Mouse (Mus musculus): ENCODE measurements around the gene Ano4. TPM values are rescaled to one million over a fixed set of nuclear protein-coding genes. Genes with fewer than 3 reads are reported as not detected.

Ano4 gene
- total and polyA plus RNA-seq, 3 experiments = not detected

DNA sequence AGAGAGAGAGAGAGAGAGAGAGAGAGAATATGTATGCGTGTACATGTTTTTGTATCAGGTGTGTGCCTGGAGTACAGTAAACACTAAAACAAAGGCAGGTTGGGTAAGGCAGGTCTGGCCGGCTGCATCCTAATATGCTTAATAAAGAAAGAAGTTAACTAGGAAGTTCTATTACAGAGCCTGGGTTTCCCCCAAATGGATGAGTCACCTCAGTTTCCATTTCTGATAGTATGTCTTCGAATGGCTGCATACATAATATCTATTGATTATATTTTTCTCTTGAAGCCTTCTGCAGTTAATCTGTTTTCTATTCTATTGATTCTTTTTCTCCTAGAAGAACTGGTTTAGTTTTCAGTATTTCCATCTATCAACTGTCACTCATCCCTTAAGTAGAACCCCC, 41.9 kb upstream of the Ano4 start:
- Histone ChIP-seq H3K4me2 (ENCODE audit: insufficient read depth, low read depth, poor library complexity, severe bottlenecking) (peak overlapping the region; percentile 61), H3K79me2 (replicated peaks; ENCODE audit: control insufficient read depth, extremely low read depth, insufficient read depth, poor library complexity, severe bottlenecking) (no peaks in the 10 kb centered on the region), H3K9me3 (replicated peaks; ENCODE audit: low read length) (no peaks in the 10 kb centered on the region), H3K4me1 (ENCODE audit: control insufficient read depth in 1 of 2, insufficient read depth in 2 of 2) (peaks cover 5 to 30% of the 10 kb centered on the region in 2 experiments), H3K27ac (ENCODE audit: insufficient read depth, low read depth) (no peak overlapping the region), H3K27me3 (replicated peaks) (no peaks in the 10 kb centered on the region), H3K9ac (ENCODE audit: insufficient read depth, low read depth) (no peak overlapping the region), H3K36me3 (replicated peaks in 1 of 2; ENCODE audit: control insufficient read depth in 1 of 2, insufficient read depth in 1 of 2, low read length in 1 of 2) (no peaks in the 10 kb centered on the region), H3K4me3 (replicated peaks in 1 of 3; ENCODE audit: low read depth in 2 of 3, low read length in 2 of 3, poor library complexity in 1 of 3) (no peak overlapping the region)
- in situ Hi-C loops (cut with MboI; ENCODE audit: low pct_ligation_motif_present, low pct_unique_long_range_greater_than_20kb, low sequenced_read_pairs) = no loop called here
- DNase-seq (ENCODE audit: extremely low read depth) = peak; percentile 41
- TF ChIP-seq EP300 (IDR thresholded peaks at IDR 0.05; ENCODE audit: low read length) = peak; percentile 55; the same call in 1 of the 2 replicates
- no peak for TF ChIP-seq USF2 (conservative IDR thresholded peaks at IDR 0.05; ENCODE audit: low read depth, low read length)
- TF ChIP-seq JUN (IDR thresholded peaks at IDR 0.05; ENCODE audit: insufficient read depth, low read depth, low read length) = peak; percentile 64
- peak; percentile 70; the same call in 1 of the 2 replicates for TF ChIP-seq JUND (conservative IDR thresholded peaks at IDR 0.05; ENCODE audit: low read depth, low read length)
- dilution Hi-C loops (cut with MboI; ENCODE audit: extremely low pct_ligation_motif_present, extremely low pct_unique_long_range_greater_than_20kb, low sequenced_read_pairs) = no loop called here

GRCm38 (mm10) chr10:89383462-89383861, 38.9 kb upstream of the Ano4 start:
- H3K4me2 ChIP-seq (ENCODE audit: insufficient read depth, low read depth, poor library complexity, severe bottlenecking) = no peak overlapping the region
- no peaks in the 10 kb centered on the region for H3K27me3 ChIP-seq (replicated peaks)
- no peak overlapping the region for H3K27ac ChIP-seq (ENCODE audit: insufficient read depth, low read depth)
- H3K79me2 ChIP-seq (replicated peaks; ENCODE audit: control insufficient read depth, extremely low read depth, insufficient read depth, poor library complexity, severe bottlenecking) = no peaks in the 10 kb centered on the region
- no peaks in the 10 kb centered on the region for H3K36me3 ChIP-seq (replicated peaks in 1 of 2; ENCODE audit: control insufficient read depth in 1 of 2, insufficient read depth in 1 of 2, low read length in 1 of 2)
- no peak overlapping the region for H3K9ac ChIP-seq (ENCODE audit: insufficient read depth, low read depth)
- peaks cover 5 to 31% of the 10 kb centered on the region in 2 experiments for H3K4me1 ChIP-seq (ENCODE audit: control insufficient read depth in 1 of 2, insufficient read depth in 2 of 2)
- dilution Hi-C loops (cut with MboI; ENCODE audit: extremely low pct_ligation_motif_present, extremely low pct_unique_long_range_greater_than_20kb, low sequenced_read_pairs) (no loop called here), in situ Hi-C loops (cut with MboI; ENCODE audit: low pct_ligation_motif_present, low pct_unique_long_range_greater_than_20kb, low sequenced_read_pairs) (no loop called here)
- H3K9me3 ChIP-seq (replicated peaks; ENCODE audit: low read length) = no peaks in the 10 kb centered on the region
- peak; percentile 86 for DNase-seq (ENCODE audit: extremely low read depth)
- no peak overlapping the region for H3K4me3 ChIP-seq (replicated peaks in 1 of 3; ENCODE audit: low read depth in 2 of 3, low read length in 2 of 3, poor library complexity in 1 of 3)
- TF ChIP-seq USF2 (conservative IDR thresholded peaks at IDR 0.05; ENCODE audit: low read depth, low read length) (no peak), RAD21 (IDR thresholded peaks at IDR 0.05; ENCODE audit: low read depth, low read length) (peak; percentile 57), RCOR1 (conservative IDR thresholded peaks at IDR 0.05; ENCODE audit: low read depth, low read length) (no peak), CTCF (conservative IDR thresholded peaks at IDR 0.05 in 1 of 2, IDR thresholded peaks at IDR 0.05 in 1 of 2; ENCODE audit: low read depth in 2 of 2, low read length in 2 of 2) (peak; percentile 87 to 89), ELF1 (IDR thresholded peaks at IDR 0.05; ENCODE audit: low read depth, low read length) (no peak), ZNF384 (IDR thresholded peaks at IDR 0.05; ENCODE audit: low read depth, low read length) (no peak), CHD1 (IDR thresholded peaks at IDR 0.05; ENCODE audit: low read depth, low read length) (no peak), HCFC1 (IDR thresholded peaks at IDR 0.05; ENCODE audit: low read depth, low read length) (no peak), ZKSCAN1 (IDR thresholded peaks at IDR 0.05; ENCODE audit: borderline replicate concordance, low read depth, low read length) (no peak), JUND (conservative IDR thresholded peaks at IDR 0.05; ENCODE audit: low read depth, low read length) (no peak), MYC (IDR thresholded peaks at IDR 0.05; ENCODE audit: low read depth, low read length) (0 out of 2 replicates have a peak, but pooled peaks have one; percentile 13), MAZ (IDR thresholded peaks at IDR 0.05; ENCODE audit: low read depth, low read length) (no peak), TCF12 (IDR thresholded peaks at IDR 0.05; ENCODE audit: low read depth, low read length) (no peak), UBTF (IDR thresholded peaks at IDR 0.05; ENCODE audit: low read depth, low read length) (no peak), USF1 (IDR thresholded peaks at IDR 0.05; ENCODE audit: low read depth, low read length) (no peak), BHLHE40 (IDR thresholded peaks at IDR 0.05; ENCODE audit: low read depth, low read length) (no peak; the same call in 1 of the 2 replicates), NELFE (IDR thresholded peaks at IDR 0.05; ENCODE audit: low read depth, low read length) (no peak), IRF4 (IDR thresholded peaks at IDR 0.05; ENCODE audit: low read depth, low read length) (no peak), SMC3 (IDR thresholded peaks at IDR 0.05; ENCODE audit: low read depth, low read length) (peak; percentile 87), SIN3A (IDR thresholded peaks at IDR 0.05; ENCODE audit: low read length) (no peak), NRF1 (IDR thresholded peaks at IDR 0.05; ENCODE audit: low read depth, low read length) (no peak), EP300 (IDR thresholded peaks at IDR 0.05; ENCODE audit: low read length) (no peak)

Measured in CH12.LX (cell line).